Mouse (Mus musculus) kidney, adult 2 months (tissue): ENCODE measurements around the gene Rexo2. TPM values are rescaled to one million over a fixed set of nuclear protein-coding genes. Genes with fewer than 3 reads are reported as not detected.

Experiments
- DNase-seq: peaks from one replicate; pipeline ENCODE4 v3.0.0; 2021
- H3K27ac ChIP-seq: fragments of 200-500 bp; 2 replicates; pipeline ENCODE4 v1.5.1; 2012; ENCODE audit warnings: low read depth, low read length, control low read depth, inconsistent platforms; ENCODE audit not compliant: insufficient read depth
- H3K27me3 ChIP-seq: fragments of 200-500 bp; replicated peaks from 2 replicates; pipeline ENCODE4 v1.6.1; 2012; ENCODE audit warnings: mild to moderate bottlenecking, moderate library complexity, low read length, inconsistent platforms; ENCODE audit not compliant: control insufficient read depth, insufficient read depth
- H3K36me3 ChIP-seq: fragments of 200-500 bp; 2 replicates; pipeline ENCODE4 v1.6.1; 2012; ENCODE audit warnings: mild to moderate bottlenecking, moderate library complexity, low read length, inconsistent platforms; ENCODE audit not compliant: control insufficient read depth, insufficient read depth
- H3K4me1 ChIP-seq: fragments of 200-500 bp; 2 replicates; pipeline ENCODE4 v1.6.1; 2011; ENCODE audit warnings: low read length; ENCODE audit not compliant: control insufficient read depth, insufficient read depth
- H3K4me3 ChIP-seq: fragments of 200-500 bp; 2 replicates; pipeline ENCODE4 v1.5.1; 2011; ENCODE audit warnings: mild to moderate bottlenecking, low read depth, low read length, control low read depth; ENCODE audit not compliant: insufficient read depth
- CTCF ChIP-seq: fragments of 200-500 bp; conservative IDR thresholded peaks from 2 replicates; pipeline ENCODE4 v1.5.1; 2011; ENCODE audit warnings: low read depth, mild to moderate bottlenecking, control low read depth, low read length, moderate library complexity, mixed read lengths; ENCODE audit not compliant: insufficient read depth, insufficient read length
- POLR2A ChIP-seq: fragments of 200-500 bp; IDR thresholded peaks from one replicate; pipeline ENCODE4 v1.6.1; 2011; ENCODE audit warnings: low read depth, low read length, control low read depth
- WGBS: fragments of 180-500 bp; shearing (Covaris S2); methylation state at CpG from one replicate; pipeline ENCODE4 v1.1.7; 2018; 5-methylcytosine and 5-hydroxymethylcytosine counted together
- polyA plus RNA-seq: library from polyadenylated mRNA; depleted of rRNA; stranded (reverse); fragments of >200 nt; gene quantifications from 2 replicates; pipeline ENCODE4 v1.2.3, GENCODE M21; 2012; rRNA removed

Rexo2 gene
- polyA plus RNA-seq, 1 experiment: 77.4 TPM

- no peak for DNase-seq
- Histone ChIP-seq H3K36me3 (no peaks in the 10 kb centered on the region), H3K4me1 (no peaks in the 10 kb centered on the region), H3K4me3 (no peak overlapping the region), H3K27me3 (no peaks in the 10 kb centered on the region), H3K27ac (no peak overlapping the region)
- 70% methylated on average over 2 of the region's 2 CpGs for WGBS
- no peak for TF ChIP-seq CTCF
- no peak for TF ChIP-seq POLR2A
These were observed 59.4 kb downstream of the Rexo2 start for GRCm38 (mm10) chr9:48421029-48421428.

GRCm38 (mm10) chr9:48420437-48420836, 60.0 kb downstream of the Rexo2 start:
- no peaks in the 10 kb centered on the region for H3K36me3 ChIP-seq
- 83% methylated on average over 7 of the region's 7 CpGs for WGBS
- no peak for TF ChIP-seq POLR2A
- no peak for TF ChIP-seq CTCF
- no peaks in the 10 kb centered on the region for H3K4me1 ChIP-seq
- H3K27ac ChIP-seq: no peak overlapping the region
- H3K27me3 ChIP-seq: no peaks in the 10 kb centered on the region
- no peak overlapping the region for H3K4me3 ChIP-seq
- DNase-seq: no peak

GRCm38 (mm10) chr9:48418829-48419228, 61.6 kb downstream of the Rexo2 start:
- no peak for DNase-seq
- WGBS: 73% methylated on average over 8 of the region's 8 CpGs
- H3K36me3 ChIP-seq: no peaks in the 10 kb centered on the region
- H3K4me1 ChIP-seq: no peaks in the 10 kb centered on the region
- no peak overlapping the region for H3K27ac ChIP-seq
- H3K4me3 ChIP-seq: no peak overlapping the region
- TF ChIP-seq POLR2A (no peak), CTCF (no peak)
- H3K27me3 ChIP-seq: no peaks in the 10 kb centered on the region

Other genes with a start within 250 kb of the Rexo2 start
- 0.81 and 1.4 TPM in 2 replicates for gene Nxpe2, start 127.2 kb downstream of the Rexo2 start, polyA plus RNA-seq
- gene Rbm7, start 14.7 kb upstream of the Rexo2 start, polyA plus RNA-seq: 22.7 and 23.9 TPM in 2 replicates
- gene Gm5617, start 14.8 kb upstream of the Rexo2 start, polyA plus RNA-seq: 159 and 174 TPM in 2 replicates
- 2.0 and 3.1 TPM in 2 replicates for gene Nnmt, start 124.5 kb upstream of the Rexo2 start, polyA plus RNA-seq